16 mouse cellular contexts compared by ENCODE assay signal in genomic region chr6:48432893-48433816, GRCm38 (mm10). TPM values are rescaled to one million over a fixed set of nuclear protein-coding genes. Genes with fewer than 3 reads are reported as not detected.
DNase-seq lines count a peak whose midpoint lies in the region; ATAC-seq and TF ChIP-seq lines count a peak whose summit lies in the region.
"Had no signal": no experiment of that assay in that cellular context is flagged by ENCODE, and none has a peak within 500 bp of the region (broad histone marks: within the 10 kb centered on the region; RNA-seq: fewer than 3 reads in every experiment).

No protein-coding gene starts in this region.

- peak; percentile 39; the same call in 1 of the 2 replicates for ATAC-seq in lung, embryonic 15.5 days (ENCODE audit: borderline replicate concordance, extremely low read depth, low FRiP score, low TSS enrichment)
- ATAC-seq: CD4-positive, CD25-positive, alpha-beta regulatory T cell, adult 4 months; Patski had no signal

- H3K4me2 ChIP-seq in lung, embryonic 15.5 days: no peak overlapping the region; the same call in 1 of the 2 replicates
- H3K4me2 ChIP-seq: hindbrain, embryonic 12.5 days; liver, embryonic 13.5 days; midbrain, embryonic 12.5 days had no signal

- DNase-seq in kidney, adult 2 months: peak; percentile 50
- DNase-seq in kidney, postnatal 25 days: no peak
- DNase-seq in embryonic facial prominence, embryonic 10.5 days (ENCODE audit: low spot score): peak; percentile 30
- peak; percentile 83 for DNase-seq in gonadal fat pad, adult 2 months (ENCODE audit: low read depth)
- DNase-seq in cerebellum, adult 11 months: no peak
- no peak for DNase-seq in thymus, postnatal 25 days
- no peak for DNase-seq in c-Kit-positive CD71-positive TER-119-positive erythroid progenitor cells, embryonic 14.5 days (ENCODE audit: low spot score)
- DNase-seq: adrenal gland, postnatal 14 days; cerebellum, adult 11-12 months; liver, embryonic 13.5 days; right cerebral cortex, adult 18-20 months had no signal

- TF ChIP-seq POLR2A in kidney, adult 2 months (IDR thresholded peaks at IDR 0.05; ENCODE audit: low read depth, low read length): no peak

- H3K36me3 ChIP-seq in kidney, adult 2 months (ENCODE audit: control insufficient read depth, insufficient read depth, low read length): 0 out of 2 replicates have a peak, but pooled peaks cover 1% of the 10 kb centered on the region
- H3K36me3 ChIP-seq in embryonic facial prominence, embryonic 10.5 days (replicated peaks): peaks cover 17% of the 10 kb centered on the region
- peaks cover 16% of the 10 kb centered on the region for H3K36me3 ChIP-seq in lung, embryonic 15.5 days

- peak overlapping the region; percentile 34 for H3K27ac ChIP-seq in kidney, adult 2 months (ENCODE audit: insufficient read depth, low read depth, low read length)
- no peak overlapping the region for H3K27ac ChIP-seq in embryonic facial prominence, embryonic 10.5 days (replicated peaks)
- peak overlapping the region; percentile 59 for H3K27ac ChIP-seq in lung, embryonic 15.5 days
- H3K27ac ChIP-seq: hindbrain, embryonic 12.5 days; liver, embryonic 13.5 days; midbrain, embryonic 12.5 days had no signal

- no peak overlapping the region for H3K4me3 ChIP-seq in kidney, adult 2 months (ENCODE audit: insufficient read depth, low read depth, low read length)
- H3K4me3 ChIP-seq in embryonic facial prominence, embryonic 10.5 days: no peak overlapping the region
- H3K4me3 ChIP-seq in lung, embryonic 15.5 days: no peak overlapping the region
- H3K4me3 ChIP-seq: hindbrain, embryonic 12.5 days; liver, embryonic 13.5 days; midbrain, embryonic 12.5 days had no signal

- no peak for TF ChIP-seq CTCF in kidney, adult 2 months (conservative IDR thresholded peaks at IDR 0.05; ENCODE audit: insufficient read depth, insufficient read length, low read depth, low read length)

- H3K27me3 ChIP-seq in kidney, adult 2 months (replicated peaks; ENCODE audit: control insufficient read depth, insufficient read depth, low read length): no peaks in the 10 kb centered on the region
- peaks cover 27% of the 10 kb centered on the region for H3K27me3 ChIP-seq in embryonic facial prominence, embryonic 10.5 days (replicated peaks; ENCODE audit: low read depth, poor library complexity, severe bottlenecking)
- H3K27me3 ChIP-seq in lung, embryonic 15.5 days: no peaks in the 10 kb centered on the region
- H3K27me3 ChIP-seq: Patski had no signal

- H3K4me1 ChIP-seq in kidney, adult 2 months (ENCODE audit: control insufficient read depth, insufficient read depth, low read length): peaks cover 44% of the 10 kb centered on the region
- H3K4me1 ChIP-seq in embryonic facial prominence, embryonic 10.5 days: peaks cover 26% of the 10 kb centered on the region
- peaks cover 44% of the 10 kb centered on the region for H3K4me1 ChIP-seq in lung, embryonic 15.5 days

- H3K9ac ChIP-seq in lung, embryonic 15.5 days: no peak overlapping the region
- H3K9ac ChIP-seq: hindbrain, embryonic 12.5 days; liver, embryonic 13.5 days; midbrain, embryonic 12.5 days had no signal

- H3K9me3 ChIP-seq in embryonic facial prominence, embryonic 10.5 days: no peaks in the 10 kb centered on the region
- H3K9me3 ChIP-seq in lung, embryonic 15.5 days: no peaks in the 10 kb centered on the region
- H3K9me3 ChIP-seq: hindbrain, embryonic 12.5 days; liver, embryonic 13.5 days; midbrain, embryonic 12.5 days had no signal

- 38% methylated on average over 12 of the region's 12 CpGs for WGBS in kidney, adult 2 months
- WGBS in embryonic facial prominence, embryonic 10.5 days: 66% methylated on average over 12 of the region's 12 CpGs
- WGBS in lung, embryonic 15.5 days: 24% methylated on average over 12 of the region's 12 CpGs

RNA-seq across cellular contexts. Expression of gene Zfp467, which starts 12.5 kb away (rescaled TPM):
- polyA plus RNA-seq in kidney, adult 2 months (2012; rRNA removed): 67.0 and 80.0 TPM in 2 replicates
- 12.8 and 16.8 TPM in 2 replicates for polyA plus RNA-seq in embryonic facial prominence, embryonic 10.5 days (2016; fragmentation: Nextera tagmentation; extraction: Ambion mirVana)
- polyA plus RNA-seq in gonadal fat pad, adult 2 months (2012; rRNA removed): 18.0 and 22.4 TPM in 2 replicates
- 18.9 and 22.0 TPM in 2 replicates for polyA plus RNA-seq in lung, embryonic 15.5 days (2015; fragmentation: Nextera tagmentation; extraction: Ambion mirVana)

RNA-seq across cellular contexts. Expression of gene Sspo, which starts 14.9 kb away (rescaled TPM):
- 1.5 and 1.9 TPM in 2 replicates for polyA plus RNA-seq in kidney, adult 2 months (2012; rRNA removed)
- 0.71 and 1.2 TPM in 2 replicates for polyA plus RNA-seq in embryonic facial prominence, embryonic 10.5 days (2016; fragmentation: Nextera tagmentation; extraction: Ambion mirVana)
- polyA plus RNA-seq in gonadal fat pad, adult 2 months (2012; rRNA removed): 0.66 and 1.5 TPM in 2 replicates
- 0.29 and 0.44 TPM in 2 replicates for polyA plus RNA-seq in lung, embryonic 15.5 days (2015; fragmentation: Nextera tagmentation; extraction: Ambion mirVana)

RNA-seq across cellular contexts. Expression of gene Krba1, which starts 37.8 kb away (rescaled TPM):
- 16.7 and 22.1 TPM in 2 replicates for polyA plus RNA-seq in kidney, adult 2 months (2012; rRNA removed)
- polyA plus RNA-seq in embryonic facial prominence, embryonic 10.5 days (2016; fragmentation: Nextera tagmentation; extraction: Ambion mirVana): 25.4 and 26.5 TPM in 2 replicates
- 16.9 and 17.8 TPM in 2 replicates for polyA plus RNA-seq in gonadal fat pad, adult 2 months (2012; rRNA removed)
- 18.5 and 19.8 TPM in 2 replicates for polyA plus RNA-seq in lung, embryonic 15.5 days (2015; fragmentation: Nextera tagmentation; extraction: Ambion mirVana)

Comparison
In these comparisons a context has a peak if more than half of its experiments do, and no peak if none do; other contexts are left out.
1. DNase-seq: peak in kidney, adult 2 months (single experiment), embryonic facial prominence, embryonic 10.5 days (single experiment) and gonadal fat pad, adult 2 months (single experiment); none in kidney, postnatal 25 days (0 of 2), cerebellum, adult 11 months (single experiment), thymus, postnatal 25 days (single experiment) and c-Kit-positive CD71-positive TER-119-positive erythroid progenitor cells, embryonic 14.5 days (single experiment).